Mouse (Mus musculus) small intestine, adult 2 months (tissue): Measurements from ENCODE around the gene Slc24a4.

Experiments
- CTCF ChIP-seq: fragments of 200-500 bp; IDR thresholded peaks from 2 replicates; pipeline ENCODE4 v1.5.1; 2012; ENCODE audit warnings: low read depth, mild to moderate bottlenecking, control low read depth, inconsistent platforms, low read length, moderate library complexity, mixed read lengths; ENCODE audit not compliant: insufficient replicate concordance, insufficient read length; ENCODE audit errors: extremely low read depth
- POLR2A ChIP-seq: fragments of 200-500 bp; IDR thresholded peaks from 2 replicates; pipeline ENCODE4 v1.6.1; 2012; ENCODE audit warnings: low read depth, mild to moderate bottlenecking, control low read depth, inconsistent platforms, low read length, moderate library complexity

DNA sequence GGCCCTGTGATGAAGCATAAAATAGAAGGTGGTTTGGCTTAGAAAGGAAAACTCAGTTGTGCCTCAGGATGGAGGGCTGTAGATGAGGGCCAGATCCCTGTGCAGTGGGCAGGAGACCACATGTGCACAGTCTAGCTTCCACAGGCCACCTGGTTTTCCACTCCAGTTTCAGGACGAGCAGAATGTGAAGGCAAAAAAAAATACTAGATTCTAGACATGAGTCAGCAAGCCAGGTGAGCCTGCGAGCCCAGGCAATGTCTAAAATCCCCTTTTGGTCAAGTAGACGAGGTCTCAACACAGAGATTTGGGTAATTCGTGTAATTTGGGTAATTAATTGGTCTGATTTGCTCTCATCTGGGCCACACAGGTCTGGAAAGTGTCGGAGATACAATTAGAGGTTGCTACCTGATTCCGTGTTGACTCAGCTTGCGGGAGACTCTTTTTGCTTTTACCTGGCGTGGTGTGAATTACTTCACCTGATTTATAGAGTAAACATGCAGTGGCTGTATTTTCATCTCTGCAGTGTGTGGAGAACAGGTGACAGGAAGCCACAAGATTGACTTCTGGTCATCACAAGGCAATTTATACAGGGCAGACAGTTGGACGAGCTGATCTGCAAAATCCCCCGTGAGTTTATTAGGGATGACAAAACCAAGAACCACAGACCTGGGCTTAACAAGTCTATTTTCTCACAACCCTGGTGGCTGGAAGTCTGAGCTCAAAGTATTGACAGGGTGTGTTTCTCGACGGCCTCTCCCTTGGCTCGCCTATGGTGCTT, 45.7 kb upstream of the Slc24a4 start:
- no peak for TF ChIP-seq POLR2A
- no peak for TF ChIP-seq CTCF
